Mouse (Mus musculus) spleen, embryonic (tissue): ENCODE results near the gene Dennd5b.

Experiments used
- CTCF ChIA-PET: fragments of 350-600 bp; sonication (Branson Sonifier 250); formaldehyde crosslinking; loops from one replicate; lab custom pipeline; 2022; lab: Charles Lee

Gene Dennd5b

GRCm38 (mm10) chr6:149103451-149103850, 2.0 kb upstream of the Dennd5b start:
- CTCF ChIA-PET: no interaction called here

DNA sequence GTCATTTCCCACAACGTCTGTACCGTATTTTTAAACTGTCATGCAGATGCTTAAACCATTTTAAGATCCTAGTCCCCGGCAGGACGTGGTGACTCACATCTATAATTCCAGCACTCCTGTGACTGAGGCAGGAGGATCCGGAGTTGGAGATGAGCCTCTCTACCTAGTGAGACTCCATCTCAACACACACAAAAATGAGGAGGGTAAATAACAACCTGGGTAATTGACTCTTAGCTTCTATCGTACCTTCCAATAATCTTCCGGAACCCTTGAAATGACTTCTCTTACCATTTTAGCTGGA, 413 bp upstream of the Dennd5b start:
- CTCF ChIA-PET: interaction anchor here (0.9 kb wide), 1 partner anchor 16 kb away, joined by 3 read pairs; no protein-coding TSS in a partner anchor

DNA sequence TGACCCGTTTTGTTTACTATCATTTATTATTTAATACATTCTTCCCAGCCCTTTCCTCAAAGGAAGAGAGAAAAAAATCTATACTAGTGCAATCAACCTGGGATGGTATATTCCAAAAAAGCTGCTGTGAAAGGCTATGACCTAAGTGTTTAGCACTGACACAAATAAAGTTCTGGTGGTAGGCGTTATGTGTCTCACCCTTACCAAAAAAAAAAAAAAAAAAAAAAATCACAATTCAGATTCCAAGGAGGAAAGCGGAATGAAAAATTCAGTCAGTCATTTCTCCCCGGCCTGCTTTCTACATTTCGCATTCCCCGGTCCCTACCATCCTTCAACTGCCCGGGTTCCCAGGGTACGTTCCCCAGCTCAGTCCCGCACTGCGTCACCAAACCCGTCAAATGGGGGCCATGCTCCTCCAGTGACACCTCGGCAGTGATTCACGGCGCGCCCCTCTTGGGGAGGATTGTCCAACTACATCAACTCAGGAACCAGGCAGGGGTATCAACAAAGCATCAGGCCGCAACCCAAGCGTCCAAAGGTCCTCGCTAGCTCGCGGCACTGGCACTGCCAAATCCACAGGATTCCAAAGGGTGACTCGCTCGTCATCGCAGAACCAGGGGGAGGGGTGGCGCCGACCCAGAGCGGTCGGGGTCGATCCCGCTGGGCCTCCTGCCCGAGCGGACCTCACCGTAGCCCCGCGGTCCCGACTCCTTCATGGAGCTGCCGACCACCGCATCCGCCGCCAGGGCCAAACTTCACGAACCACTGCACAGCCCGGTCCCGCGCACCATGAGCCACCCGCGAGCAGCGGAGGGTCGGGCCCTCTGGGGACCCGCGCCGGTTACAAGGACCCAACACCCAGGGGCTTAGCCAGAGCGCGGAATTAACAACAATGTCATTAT, 1.1 kb downstream of the Dennd5b start:
- CTCF ChIA-PET: interaction anchor here (0.6 to 0.7 kb wide), 2 partner anchors 23 to 118 kb away, joined by 5 to 8 read pairs; no protein-coding TSS in a partner anchor

DNA sequence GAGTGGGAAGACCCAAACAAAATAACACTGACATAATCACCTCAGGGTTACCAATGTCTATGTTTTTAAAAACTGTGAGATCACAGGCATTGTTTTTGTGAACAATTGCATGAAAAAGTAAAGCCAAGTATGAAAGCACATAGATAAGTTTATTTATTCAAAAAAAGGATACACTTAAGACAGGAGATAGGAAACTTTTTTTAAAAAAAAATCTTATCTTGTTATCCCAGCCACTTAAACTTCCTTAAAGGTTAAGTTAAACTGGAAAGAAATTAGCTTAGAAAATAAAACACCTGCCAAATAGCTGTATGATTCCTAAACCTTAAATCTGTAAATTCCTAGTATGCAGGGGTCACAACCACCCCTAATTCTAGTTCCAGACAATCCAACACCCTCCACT, 2.5 kb downstream of the Dennd5b start:
- CTCF ChIA-PET: interaction anchor here (0.7 kb wide), 1 partner anchor 8 kb away, joined by 4 read pairs; no protein-coding TSS in a partner anchor

DNA sequence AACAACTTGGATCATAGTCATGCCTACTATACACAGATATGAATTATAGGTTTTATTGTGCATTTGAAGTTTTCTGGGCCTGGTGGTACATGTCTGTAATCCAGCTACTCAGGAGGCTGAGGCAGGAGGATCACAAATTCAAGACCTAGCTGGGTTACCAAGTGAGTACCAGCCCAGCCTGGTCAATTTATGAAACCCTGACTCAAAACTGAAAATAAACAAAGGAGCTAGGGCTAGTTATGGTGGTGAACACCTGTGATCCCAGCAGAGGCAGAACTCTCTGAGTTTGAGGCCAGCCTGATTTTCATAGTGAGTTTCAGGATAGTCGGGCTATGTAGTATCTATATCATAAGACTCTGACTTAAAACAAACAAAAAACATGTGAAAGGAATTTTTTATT, 4.2 kb downstream of the Dennd5b start:
- CTCF ChIA-PET: no interaction called here

- CTCF ChIA-PET: interaction anchor here (0.6 kb wide), 1 partner anchor 23 kb away, joined by 3 read pairs; no protein-coding TSS in a partner anchor
Observed at GRCm38 (mm10) chr6:149096233-149096632, 5.2 kb downstream of the Dennd5b start.

DNA sequence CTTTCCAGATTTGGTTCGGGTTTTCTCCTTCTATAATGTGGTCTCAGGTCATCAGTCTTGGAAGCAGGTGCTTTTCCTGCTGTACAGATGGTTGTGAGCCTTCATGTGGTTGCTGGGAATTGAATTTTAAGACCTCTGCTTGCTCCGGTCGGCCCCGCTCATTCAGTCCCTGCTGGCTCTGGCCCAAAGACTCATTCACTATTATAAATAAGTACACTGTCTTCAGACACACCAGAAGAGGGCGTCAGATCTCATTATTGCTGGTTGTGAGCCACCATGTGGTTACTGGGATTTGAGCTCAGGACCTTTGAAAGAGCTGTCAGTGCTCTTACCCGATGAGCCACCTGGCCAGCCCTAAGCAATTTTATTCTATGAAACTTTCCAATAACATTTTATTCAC, 6.1 kb downstream of the Dennd5b start:
- CTCF ChIA-PET: no interaction called here

GRCm38 (mm10) chr6:149094555-149094954, 6.9 kb downstream of the Dennd5b start:
- CTCF ChIA-PET: no interaction called here

GRCm38 (mm10) chr6:149093465-149093864, 8.0 kb downstream of the Dennd5b start:
- CTCF ChIA-PET: interaction anchor here (0.6 kb wide), 1 partner anchor 58 kb away, joined by 3 read pairs; no protein-coding TSS in a partner anchor

- CTCF ChIA-PET: interaction anchor here (0.6 kb wide), 1 partner anchor 109 kb away, joined by 4 read pairs; no protein-coding TSS in a partner anchor
Observed at GRCm38 (mm10) chr6:149092406-149092805, 9.1 kb downstream of the Dennd5b start.

GRCm38 (mm10) chr6:149077136-149077808, 24.2 kb downstream of the Dennd5b start:
- CTCF ChIA-PET: interaction anchor here (0.6 kb wide), 1 partner anchor 23 kb away, joined by 5 read pairs; no protein-coding TSS in a partner anchor

DNA sequence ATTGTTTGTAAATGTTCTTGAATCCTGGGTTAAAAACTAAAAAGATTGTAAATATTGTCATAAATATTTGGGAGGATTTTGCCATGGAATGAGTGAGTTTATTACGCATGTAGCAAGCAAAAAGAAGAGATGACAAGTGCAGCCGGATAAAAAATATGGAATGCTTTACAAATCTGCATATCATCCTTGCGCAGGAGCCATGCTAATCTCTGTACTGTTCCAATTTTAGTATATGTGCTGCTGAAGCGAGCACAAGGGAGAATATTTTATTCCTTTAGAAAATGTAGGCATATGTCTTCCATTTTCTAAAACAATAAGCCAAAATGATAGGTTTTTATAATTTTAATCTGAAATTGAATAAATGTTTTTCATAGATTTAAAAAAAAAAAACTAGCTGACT, 27.6 kb downstream of the Dennd5b start:
- CTCF ChIA-PET: no interaction called here

DNA sequence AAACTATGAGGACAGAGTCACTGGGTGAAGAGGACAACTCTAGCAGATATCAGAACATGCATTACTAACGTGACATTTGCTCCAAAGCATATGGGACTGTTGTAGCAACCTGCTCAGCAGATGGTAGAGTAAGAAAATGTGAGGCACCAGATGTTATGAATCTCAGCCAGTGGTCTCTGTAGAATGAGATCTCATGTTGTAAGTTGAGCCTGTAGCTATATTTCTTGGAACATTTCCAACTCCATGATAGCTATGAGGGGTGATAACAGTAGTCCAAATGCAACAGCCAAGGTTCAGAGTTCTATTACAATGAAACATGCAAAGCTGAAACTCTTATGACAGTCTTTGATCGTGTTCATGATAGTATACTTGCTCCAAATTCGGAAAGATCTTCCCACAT, 28.6 kb downstream of the Dennd5b start:
- CTCF ChIA-PET: no interaction called here

GRCm38 (mm10) chr6:149070592-149071124, 30.8 kb downstream of the Dennd5b start:
- CTCF ChIA-PET: interaction anchor here (0.6 kb wide), 2 partner anchors 53 to 124 kb away, joined by 3 to 4 read pairs; partner anchors contain the start of gene Sinhcaf

GRCm38 (mm10) chr6:149063382-149063781, 38.1 kb downstream of the Dennd5b start:
- CTCF ChIA-PET: interaction anchor here (0.6 to 0.8 kb wide), 2 partner anchors 8 to 99 kb away, joined by 3 to 4 read pairs; no protein-coding TSS in a partner anchor

DNA sequence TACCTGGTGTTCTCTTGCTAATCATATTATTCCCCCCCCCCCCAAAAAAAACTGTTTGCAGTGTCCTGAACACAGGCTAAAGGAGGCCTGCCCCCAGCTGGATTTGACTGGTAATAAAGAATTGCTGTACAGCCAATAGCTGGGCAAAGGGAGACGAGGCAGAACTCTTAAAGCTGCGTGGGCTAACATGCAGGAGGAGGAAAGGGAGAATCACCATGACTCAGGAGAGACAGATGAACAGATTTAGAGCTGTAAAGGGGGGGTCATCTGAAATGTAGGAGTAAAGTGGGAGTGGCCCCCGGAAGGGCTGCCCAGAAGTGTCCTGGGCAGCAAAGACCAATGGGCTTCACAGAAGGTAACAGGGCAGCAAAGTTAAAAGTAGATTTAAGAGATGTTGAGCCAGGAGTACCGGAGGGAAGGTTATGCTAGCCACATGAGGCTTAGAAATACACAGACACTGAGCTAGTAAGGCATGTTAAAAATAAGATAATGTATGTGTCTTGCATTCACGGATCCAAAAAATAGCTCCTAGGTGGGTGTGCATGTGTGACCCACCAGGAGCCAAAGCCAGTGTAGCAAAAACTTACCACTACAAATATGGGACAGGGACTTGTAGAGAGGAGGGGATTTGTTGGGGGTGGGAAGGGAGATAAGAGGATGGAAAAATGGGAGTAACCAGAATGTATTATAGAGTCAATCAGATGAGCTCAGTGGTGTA, 40.7 kb downstream of the Dennd5b start:
- CTCF ChIA-PET: no interaction called here

DNA sequence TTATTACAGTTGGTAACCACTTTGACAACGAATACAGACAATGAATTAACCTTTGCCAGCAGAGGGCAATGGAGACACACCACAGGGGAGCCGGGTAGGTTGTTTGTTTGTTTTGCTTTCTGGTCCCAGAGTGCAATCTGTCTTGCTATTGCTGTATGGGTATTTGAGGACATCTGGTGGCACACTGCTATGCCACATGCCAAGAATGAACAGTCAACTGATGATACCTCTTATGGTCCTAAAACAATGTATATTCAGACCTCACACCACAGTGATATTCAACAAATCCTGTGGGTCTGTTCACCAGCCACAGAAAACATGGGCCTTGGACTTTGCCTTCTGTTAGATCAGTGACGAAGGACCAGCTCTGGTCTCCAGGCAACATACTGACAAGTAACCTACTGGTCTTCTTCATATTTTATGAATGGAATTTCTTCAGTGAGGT, 43.5 kb downstream of the Dennd5b start:
- CTCF ChIA-PET: interaction anchor here (0.8 to 1.0 kb wide), 2 partner anchors 47 to 62 kb away, joined by 3 read pairs; no protein-coding TSS in a partner anchor

DNA sequence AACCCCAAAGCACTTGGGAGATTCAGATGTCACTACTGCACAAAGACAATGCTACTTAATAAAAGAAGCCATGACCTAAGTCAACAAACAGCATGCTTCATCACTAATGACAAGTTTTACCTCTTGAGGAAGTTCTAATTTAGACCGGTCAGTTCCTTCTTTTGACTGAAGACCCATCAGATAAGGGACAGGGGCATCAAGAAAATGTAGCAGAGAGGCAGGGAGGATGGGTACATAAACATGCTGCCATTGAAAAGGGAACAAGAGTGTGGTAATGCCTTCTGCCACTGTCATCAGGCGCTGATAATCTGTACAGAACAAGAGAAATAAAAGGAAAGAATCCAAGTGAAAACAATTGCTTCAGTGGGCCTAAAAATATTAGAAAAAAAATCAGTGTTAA, 46.7 kb downstream of the Dennd5b start:
- CTCF ChIA-PET: no interaction called here

GRCm38 (mm10) chr6:149050978-149051723, 50.3 kb downstream of the Dennd5b start:
- CTCF ChIA-PET: no interaction called here

DNA sequence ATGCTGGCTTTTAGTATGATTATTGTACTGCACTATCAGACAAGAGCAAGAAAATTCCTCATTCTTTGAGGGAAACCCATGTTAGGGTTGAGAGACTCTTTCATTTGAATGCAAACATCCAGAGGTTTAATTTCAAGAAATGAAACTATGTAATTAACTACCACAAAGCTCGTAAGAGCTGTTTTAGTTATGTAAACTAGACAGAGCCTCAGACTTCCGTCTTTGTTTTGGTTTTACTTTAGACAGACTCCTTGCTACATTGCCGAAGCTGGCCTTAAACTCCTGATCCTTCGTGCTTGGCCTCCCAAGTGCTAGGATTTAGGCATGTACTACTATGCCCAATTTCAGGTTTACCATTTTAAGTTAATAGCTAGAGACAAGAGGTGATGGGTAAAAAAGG, 61.4 kb downstream of the Dennd5b start:
- CTCF ChIA-PET: no interaction called here
